Mouse (Mus musculus) bone marrow, adult 2 months (tissue): ENCODE results near the gene Zdhhc4. TPM values are rescaled to one million over a fixed set of nuclear protein-coding genes. Genes with fewer than 3 reads are reported as not detected.

Experiments used
- H3K27ac ChIP-seq: fragments of 200-500 bp; 2 replicates; pipeline ENCODE4 v1.5.1; 2012; ENCODE audit warnings: low read depth, mild to moderate bottlenecking, control low read depth, inconsistent platforms, low read length; ENCODE audit not compliant: control insufficient read depth, poor library complexity, insufficient read depth
- H3K4me1 ChIP-seq: fragments of 200-500 bp; 2 replicates; pipeline ENCODE4 v1.6.1; 2011; ENCODE audit warnings: low read length; ENCODE audit not compliant: control insufficient read depth, insufficient read depth
- H3K4me3 ChIP-seq: fragments of 200-500 bp; replicated peaks from 2 replicates; pipeline ENCODE3; 2011; ENCODE audit warnings: mild to moderate bottlenecking, low read depth, low read length, control low read depth; ENCODE audit not compliant: control insufficient read depth
- CTCF ChIP-seq: fragments of 200-500 bp; IDR thresholded peaks from 2 replicates; pipeline ENCODE4 v1.5.1; 2011; ENCODE audit warnings: low read length, control low read depth; ENCODE audit not compliant: control insufficient read depth, insufficient read depth
- POLR2A ChIP-seq: fragments of 200-500 bp; IDR thresholded peaks from 2 replicates; pipeline ENCODE4 v1.6.1; 2011; ENCODE audit warnings: low read depth, mild to moderate bottlenecking, control low read depth, low read length, borderline replicate concordance; ENCODE audit not compliant: control insufficient read depth
- WGBS: fragments of 180-500 bp; shearing (Covaris S2); methylation state at CpG from one replicate; pipeline ENCODE4 v1.1.7; 2018; 5-methylcytosine and 5-hydroxymethylcytosine counted together
- polyA plus RNA-seq: library from polyadenylated mRNA; stranded (reverse); fragments of >200 nt; gene quantifications from 2 replicates; pipeline ENCODE4 v1.2.4, GENCODE M21; 2011; ENCODE audit warnings: low replicate concordance; ENCODE audit not compliant: missing spikeins, insufficient read depth, insufficient read length

Gene Zdhhc4
- polyA plus RNA-seq, 1 experiment = 33.2 TPM

- no peak overlapping the region for H3K4me3 ChIP-seq
- no peaks in the 10 kb centered on the region for H3K4me1 ChIP-seq
- 2% methylated on average over 47 of the region's 47 CpGs for WGBS
- H3K27ac ChIP-seq = no peak overlapping the region
- TF ChIP-seq CTCF = no peak
- TF ChIP-seq POLR2A = no peak
Measured at GRCm38 (mm10) chr5:143363678-143364615, 34.9 kb upstream of the Zdhhc4 start.

- 65% methylated on average over 7 of the region's 7 CpGs for WGBS
Measured at GRCm38 (mm10) chr5:143361428-143361827, 32.4 kb upstream of the Zdhhc4 start.

GRCm38 (mm10) chr5:143360000-143360399 lies 30.9 kb upstream of the Zdhhc4 start:
- WGBS = 70% methylated on average over 5 of the region's 5 CpGs

More at GRCm38 (mm10) chr5:143361428-143361827, 32.4 kb upstream of the Zdhhc4 start:
- Histone ChIP-seq H3K27ac (no peak overlapping the region), H3K4me1 (no peaks in the 10 kb centered on the region), H3K4me3 (no peak overlapping the region)
- TF ChIP-seq POLR2A = no peak
- no peak for TF ChIP-seq CTCF

GRCm38 (mm10) chr5:143359263-143359662 lies 30.2 kb upstream of the Zdhhc4 start:
- no peak overlapping the region for H3K27ac ChIP-seq
- no peaks in the 10 kb centered on the region for H3K4me1 ChIP-seq
- WGBS = 30% methylated on average over 7 of the region's 7 CpGs
- no peak for TF ChIP-seq CTCF
- TF ChIP-seq POLR2A = no peak
- no peak overlapping the region for H3K4me3 ChIP-seq

More at GRCm38 (mm10) chr5:143360000-143360399, 30.9 kb upstream of the Zdhhc4 start:
- Histone ChIP-seq H3K4me1 (no peaks in the 10 kb centered on the region), H3K4me3 (no peak overlapping the region), H3K27ac (no peak overlapping the region)
- TF ChIP-seq POLR2A = no peak
- peak; percentile 46 for TF ChIP-seq CTCF

- TF ChIP-seq POLR2A (no peak), CTCF (no peak)
- H3K4me3 ChIP-seq = no peak overlapping the region
- no peak overlapping the region for H3K27ac ChIP-seq
- H3K4me1 ChIP-seq = no peaks in the 10 kb centered on the region
- 6% methylated on average over 28 of the region's 28 CpGs for WGBS
Measured at GRCm38 (mm10) chr5:143357564-143357963, 28.5 kb upstream of the Zdhhc4 start.

- no peak within 1 kb of the TSS for H3K27ac ChIP-seq
- TF ChIP-seq CTCF (no peak), POLR2A (no peak)
- H3K4me3 ChIP-seq = no peak within 1 kb of the TSS
- WGBS = 30% methylated on average over 17 of the region's 17 CpGs
- H3K4me1 ChIP-seq = no peaks in the 10 kb centered on the region
Measured at GRCm38 (mm10) chr5:143356686-143357388, 27.8 kb upstream of the Zdhhc4 start, which contains the start of gene Grid2ip. TSS of gene Grid2ip (plus strand) at chr5:143357338.

- Histone ChIP-seq H3K27ac (no peak overlapping the region), H3K4me3 (no peak overlapping the region), H3K4me1 (no peaks in the 10 kb centered on the region)
- 34% methylated on average over 5 of the region's 5 CpGs for WGBS
- no peak for TF ChIP-seq POLR2A
- TF ChIP-seq CTCF = no peak
Measured at GRCm38 (mm10) chr5:143356017-143356416, 27.0 kb upstream of the Zdhhc4 start.

- WGBS = 78% methylated on average over 8 of the region's 8 CpGs
- TF ChIP-seq POLR2A = no peak
- TF ChIP-seq CTCF = no peak
- Histone ChIP-seq H3K4me3 (no peak overlapping the region), H3K4me1 (no peaks in the 10 kb centered on the region), H3K27ac (no peak overlapping the region)
Measured at GRCm38 (mm10) chr5:143346367-143346766, 17.3 kb upstream of the Zdhhc4 start.
